In the genomic region with DNA sequence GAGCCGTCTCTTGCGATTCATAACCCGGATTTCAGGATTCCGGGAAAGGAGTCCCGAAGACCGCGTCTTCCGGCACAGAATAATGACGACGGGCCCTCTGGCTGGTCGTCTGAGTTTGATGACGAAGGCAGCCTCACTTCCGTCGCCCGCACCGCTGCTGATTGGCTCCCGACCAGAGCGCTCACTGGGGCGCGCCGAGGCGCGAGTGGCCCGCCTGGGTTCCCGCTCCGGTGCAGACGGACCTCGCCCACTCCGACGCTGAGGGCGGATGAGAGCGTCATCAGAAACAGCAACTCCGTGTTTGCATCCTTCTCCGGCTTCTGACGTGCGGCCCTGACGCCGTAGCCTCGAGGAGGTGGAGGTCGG, we compare ENCODE assay signal across 8 mouse cellular contexts. TPM values are rescaled to one million over a fixed set of nuclear protein-coding genes. Genes with fewer than 3 reads are reported as not detected.
DNase-seq lines count a peak whose midpoint lies in the region; ATAC-seq and TF ChIP-seq lines count a peak whose summit lies in the region.

Gene Stk19 (minus strand): TSS at position 90 of the 366 bp plus-strand sequence.
Gene Dxo (plus strand): TSS at position 164 of the 366 bp plus-strand sequence.

- peak within 1 kb of the TSS; percentile 97 for H3K4me2 ChIP-seq in heart, embryonic 11.5 days
- peak within 1 kb of the TSS; percentile 97 for H3K4me2 ChIP-seq in kidney, embryonic 16.5 days (replicated peaks; ENCODE audit: low read depth, low read length)
- H3K4me2 ChIP-seq in myocyte (ENCODE audit: low read depth): peak within 1 kb of the TSS; percentile 95

- H3K79me2 ChIP-seq in C2C12 (ENCODE audit: control insufficient read depth, insufficient read depth): peaks cover 48% of the 10 kb centered on the region
- peaks cover 5% of the 10 kb centered on the region for H3K79me2 ChIP-seq in liver, adult 2 months (ENCODE audit: control insufficient read depth, insufficient read depth, low read length)
- H3K79me2 ChIP-seq in myocyte (ENCODE audit: control insufficient read depth, insufficient read depth): peaks cover 33% of the 10 kb centered on the region

- peak within 1 kb of the TSS; percentile 76 for H3K9ac ChIP-seq in heart, embryonic 11.5 days (ENCODE audit: low read depth, low read length)
- peak within 1 kb of the TSS; percentile 87 for H3K9ac ChIP-seq in kidney, embryonic 16.5 days (replicated peaks; ENCODE audit: low read length)
- peak within 1 kb of the TSS; percentile 68 for H3K9ac ChIP-seq in liver, adult 2 months (ENCODE audit: low read depth, low read length)

- peaks cover 17% of the 10 kb centered on the region for H3K79me3 ChIP-seq in C2C12 (ENCODE audit: low read depth)

- no peak for TF ChIP-seq CTCF in C2C12 (IDR thresholded peaks at IDR 0.05; ENCODE audit: control insufficient read depth, insufficient read depth, insufficient read length)
- TF ChIP-seq CTCF in brain, embryonic 14.5 days (IDR thresholded peaks at IDR 0.05; ENCODE audit: borderline replicate concordance, extremely low read depth, insufficient read depth, insufficient read length): no peak
- TF ChIP-seq CTCF in liver, adult 2 months (IDR thresholded peaks at IDR 0.05; ENCODE audit: low read depth, low read length): no peak

- peak; percentile 99 for DNase-seq in brain, embryonic 14.5 days (ENCODE audit: low read depth)
- DNase-seq in liver, adult 2 months (ENCODE audit: extremely low read depth, low read depth, low spot score): peak; percentile 82
- DNase-seq in splenic B cell, adult 2 months (ENCODE audit: low read depth, low spot score): peak; percentile 97

- H3K27me3 ChIP-seq in C2C12 (ENCODE audit: control insufficient read depth, insufficient read depth, insufficient read length) (no peaks in the 10 kb centered on the region), myocyte (ENCODE audit: control insufficient read depth, insufficient read depth, insufficient read length) (no peaks in the 10 kb centered on the region)
- no peaks in the 10 kb centered on the region for H3K27me3 ChIP-seq in erythroblast, embryonic 14.5 days (ENCODE audit: control insufficient read depth)
- no peaks in the 10 kb centered on the region for H3K27me3 ChIP-seq in heart, embryonic 11.5 days (ENCODE audit: control insufficient read depth, insufficient read depth, low read length)
- H3K27me3 ChIP-seq in kidney, embryonic 16.5 days (ENCODE audit: insufficient read depth, low read length): no peaks in the 10 kb centered on the region
- no peaks in the 10 kb centered on the region for H3K27me3 ChIP-seq in liver, adult 2 months (ENCODE audit: control insufficient read depth, insufficient read depth, low read length)
- no peaks in the 10 kb centered on the region for H3K27me3 ChIP-seq in splenic B cell, adult 2 months (ENCODE audit: control insufficient read depth, insufficient read depth, low read length, poor library complexity, severe bottlenecking)

- under 1% methylated on average over 40 of the region's 40 CpGs for WGBS in heart, embryonic 11.5 days (ENCODE audit: insufficient replicate concordance)
- WGBS in kidney, embryonic 16.5 days: under 1% methylated on average over 40 of the region's 40 CpGs
- WGBS in liver, adult 2 months: under 1% methylated on average over 40 of the region's 40 CpGs

- peak; percentile 84 for TF ChIP-seq POLR2A in brain, embryonic 14.5 days (IDR thresholded peaks at IDR 0.05; ENCODE audit: borderline replicate concordance, extremely low read depth, insufficient read depth, insufficient read length, poor library complexity, severe bottlenecking)
- peak; percentile 60; the same call in 1 of the 2 replicates for TF ChIP-seq POLR2A in liver, adult 2 months (IDR thresholded peaks at IDR 0.05; ENCODE audit: extremely low read depth, insufficient read depth, low read length)
- peak; percentile 92 for TF ChIP-seq POLR2A in myocyte (IDR thresholded peaks at IDR 0.05; ENCODE audit: insufficient read length, low read depth)

- peaks cover 56% of the 10 kb centered on the region for H3K4me1 ChIP-seq in erythroblast, embryonic 14.5 days (ENCODE audit: control insufficient read depth)
- H3K4me1 ChIP-seq in heart, embryonic 11.5 days (ENCODE audit: control insufficient read depth, insufficient read depth, low read length): peaks cover 16% of the 10 kb centered on the region
- peaks cover 16% of the 10 kb centered on the region for H3K4me1 ChIP-seq in kidney, embryonic 16.5 days (ENCODE audit: insufficient read depth, low read length)
- H3K4me1 ChIP-seq in liver, adult 2 months (ENCODE audit: control insufficient read depth, insufficient read depth, low read length): peaks cover 12% of the 10 kb centered on the region

- H3K4me3 ChIP-seq in C2C12 (ENCODE audit: insufficient read depth, poor library complexity, severe bottlenecking) (peak within 1 kb of the TSS; percentile 80), myocyte (peak within 1 kb of the TSS; percentile 96)
- H3K4me3 ChIP-seq in erythroblast, embryonic 14.5 days (replicated peaks): peak within 1 kb of the TSS; percentile 73
- peak within 1 kb of the TSS; percentile 72 for H3K4me3 ChIP-seq in heart, embryonic 11.5 days (ENCODE audit: low read depth, low read length)
- H3K4me3 ChIP-seq in kidney, embryonic 16.5 days (ENCODE audit: low read length): peak within 1 kb of the TSS; percentile 74
- H3K4me3 ChIP-seq in liver, adult 2 months (ENCODE audit: insufficient read depth, low read depth, low read length): peak within 1 kb of the TSS; percentile 71

- H3ac ChIP-seq in C2C12 (ENCODE audit: control insufficient read depth, insufficient read length, low read depth) (peak within 1 kb of the TSS; percentile 88), myocyte (ENCODE audit: control insufficient read depth, insufficient read length) (peak within 1 kb of the TSS; percentile 12)

- peak within 1 kb of the TSS; percentile 3 for H3K27ac ChIP-seq in heart, embryonic 11.5 days (ENCODE audit: low read depth, low read length)
- peak within 1 kb of the TSS; percentile 80 for H3K27ac ChIP-seq in kidney, embryonic 16.5 days (ENCODE audit: low read length)
- H3K27ac ChIP-seq in liver, adult 2 months (replicated peaks; ENCODE audit: insufficient read depth, low read depth, low read length): peak within 1 kb of the TSS; percentile 58

- H3K36me3 ChIP-seq in C2C12 (ENCODE audit: control insufficient read depth, insufficient read depth) (peaks cover 24% of the 10 kb centered on the region), myocyte (ENCODE audit: control insufficient read depth, insufficient read depth) (peaks cover 3% of the 10 kb centered on the region)
- H3K36me3 ChIP-seq in erythroblast, embryonic 14.5 days (ENCODE audit: control insufficient read depth): peaks cover 75% of the 10 kb centered on the region
- peaks cover 18% of the 10 kb centered on the region for H3K36me3 ChIP-seq in heart, embryonic 11.5 days (ENCODE audit: control insufficient read depth, insufficient read depth, low read length)
- peaks cover 33% of the 10 kb centered on the region for H3K36me3 ChIP-seq in kidney, embryonic 16.5 days (ENCODE audit: insufficient read depth, low read length)
- peaks cover 5% of the 10 kb centered on the region; the same call in 1 of the 2 replicates for H3K36me3 ChIP-seq in liver, adult 2 months (ENCODE audit: control insufficient read depth, insufficient read depth, low read length)
- H3K36me3 ChIP-seq in splenic B cell, adult 2 months (ENCODE audit: control insufficient read depth, insufficient read depth, low read length, poor library complexity, severe bottlenecking): peaks cover 4% of the 10 kb centered on the region

- H3K9me3 ChIP-seq in erythroblast, embryonic 14.5 days (ENCODE audit: control insufficient read depth, low read length): no peaks in the 10 kb centered on the region
- H3K9me3 ChIP-seq in heart, embryonic 11.5 days (replicated peaks; ENCODE audit: control insufficient read depth, low read length): no peaks in the 10 kb centered on the region
- no peaks in the 10 kb centered on the region for H3K9me3 ChIP-seq in kidney, embryonic 16.5 days (ENCODE audit: low read length)

- peak; percentile 89 for ATAC-seq in heart, embryonic 11.5 days (replicated peaks; ENCODE audit: insufficient number of reproducible peaks, low FRiP score, low TSS enrichment)
- ATAC-seq in kidney, embryonic 16.5 days (ENCODE audit: low FRiP score, low TSS enrichment): peak; percentile 94

TF ChIP-seq in C2C12, 6 proteins besides CTCF, POLR2A, EP300 and RAD21 (continues in another document):
- no peak for TF ChIP-seq FOSL1 (IDR thresholded peaks at IDR 0.05; ENCODE audit: insufficient read depth, low read length, poor library complexity, severe bottlenecking)
- TF ChIP-seq MYOD1 (IDR thresholded peaks at IDR 0.05; ENCODE audit: control insufficient read depth, insufficient read length, low read depth): no peak
- no peak for TF ChIP-seq CEBPB (IDR thresholded peaks at IDR 0.05; ENCODE audit: low read depth)
- no peak for TF ChIP-seq USF1 (IDR thresholded peaks at IDR 0.05; ENCODE audit: low read depth)
- peak; percentile 18 for TF ChIP-seq MAX (IDR thresholded peaks at IDR 0.05)

TF ChIP-seq in myocyte, 11 proteins besides CTCF, POLR2A, EP300 and RAD21 (continues in another document):
- TF ChIP-seq MAX (IDR thresholded peaks at IDR 0.05; ENCODE audit: low read depth) (no peak), CEBPB (IDR thresholded peaks at IDR 0.05; ENCODE audit: insufficient read depth, poor library complexity, severe bottlenecking) (no peak), REST (IDR thresholded peaks at IDR 0.05; ENCODE audit: insufficient read depth, insufficient read length) (no peak), MYOD1 (IDR thresholded peaks at IDR 0.05; ENCODE audit: control insufficient read depth in 1 of 3, insufficient read length in 2 of 3, low read depth in 2 of 3) (no peak), TCF12 (IDR thresholded peaks at IDR 0.05; ENCODE audit: insufficient read depth, poor library complexity, severe bottlenecking) (no peak)

RNA-seq across cellular contexts. Expression of gene Stk19, which starts in this region (rescaled TPM):
- polyA plus RNA-seq in C2C12 (2012; fragmentation: generic; extraction: Trizol) (35.9 TPM), myocyte (2012; fragmentation: generic; extraction: Trizol) (29.9 TPM)
- 57.1 and 75.0 TPM in 2 replicates for polyA plus RNA-seq in brain, embryonic 14.5 days (2012; rRNA removed)
- polyA plus RNA-seq in erythroblast, embryonic 14.5 days (2012): 6.3 and 6.7 TPM in 2 replicates
- 15.7 and 17.8 TPM in 2 replicates for polyA plus RNA-seq in heart, embryonic 11.5 days (2014; fragmentation: Nextera tagmentation; extraction: Ambion mirVana)
- 31.7 and 34.7 TPM in 2 replicates for polyA plus RNA-seq in kidney, embryonic 16.5 days (2015; fragmentation: Nextera tagmentation; extraction: Ambion mirVana)
- 7.6 and 7.9 TPM in 2 replicates for total RNA-seq in liver, adult 2 months (2014; rRNA removed)
- 16.6 and 19.8 TPM in 2 replicates for polyA plus RNA-seq in liver, adult 2 months (2012; rRNA removed)

RNA-seq across cellular contexts. Expression of gene Dxo, which starts in this region (rescaled TPM):
- 27.2 TPM for polyA plus RNA-seq in C2C12 (2012; fragmentation: generic; extraction: Trizol)
- polyA plus RNA-seq in brain, embryonic 14.5 days (2012; rRNA removed): 73.5 and 101 TPM in 2 replicates
- polyA plus RNA-seq in erythroblast, embryonic 14.5 days (2012): 15.3 and 22.0 TPM in 2 replicates
- 37.3 and 38.7 TPM in 2 replicates for polyA plus RNA-seq in heart, embryonic 11.5 days (2014; fragmentation: Nextera tagmentation; extraction: Ambion mirVana)
- 71.0 and 77.9 TPM in 2 replicates for polyA plus RNA-seq in kidney, embryonic 16.5 days (2015; fragmentation: Nextera tagmentation; extraction: Ambion mirVana)
- 9.7 and 12.8 TPM in 2 replicates for total RNA-seq in liver, adult 2 months (2014; rRNA removed)
- 26.3 and 36.6 TPM in 2 replicates for polyA plus RNA-seq in liver, adult 2 months (2012; rRNA removed)
- polyA plus RNA-seq in myocyte (2012; fragmentation: generic; extraction: Trizol): 25.7 TPM

Comparison
In these comparisons a context has a peak if more than half of its experiments do, and no peak if none do; other contexts are left out.
1. Peak in every context shown above with its lines: DNase-seq, ATAC-seq, H3K4me3 ChIP-seq and H3K27ac ChIP-seq.
2. H3K27ac ChIP-seq: peak in every context shown above with its lines; median percentile 80 in kidney, embryonic 16.5 days; 58 in liver, adult 2 months; 3 in heart, embryonic 11.5 days.